Mouse (Mus musculus): ENCODE results near the gene Rab23. TPM values are rescaled to one million over a fixed set of nuclear protein-coding genes. Genes with fewer than 3 reads are reported as not detected.
A peak's percentile ranks its signal among the peaks of the same experiment; 100 is the strongest.

The Rab23 gene
- 10.1 and 11.6 TPM in 2 replicates for polyA plus RNA-seq (2014; fragmentation: Nextera tagmentation; extraction: Ambion mirVana)

- WGBS, result under 1% methylated on average over 54 of the region's 54 CpGs
- H3K4me2 ChIP-seq, result peak within 1 kb of the TSS; percentile 85
- peak; percentile 92 for ATAC-seq (replicated peaks; ENCODE audit: low FRiP score)
- H3K9ac ChIP-seq (ENCODE audit: low read depth, low read length), result peak within 1 kb of the TSS; percentile 79
- H3K36me3 ChIP-seq (ENCODE audit: control insufficient read depth, insufficient read depth, low read length), result peaks cover 8% of the 10 kb centered on the region; the same call in 1 of the 2 replicates
- no peaks in the 10 kb centered on the region for H3K9me3 ChIP-seq (ENCODE audit: control insufficient read depth, low read length)
- H3K27me3 ChIP-seq (replicated peaks; ENCODE audit: control insufficient read depth, insufficient read depth, low read length), result no peaks in the 10 kb centered on the region
- H3K4me3 ChIP-seq (ENCODE audit: low read depth, low read length), result peak within 1 kb of the TSS; percentile 84
- H3K27ac ChIP-seq (ENCODE audit: low read depth, low read length), result peak within 1 kb of the TSS; percentile 64
- peak; percentile 82 for DNase-seq (ENCODE audit: low spot score)
- peaks cover 4% of the 10 kb centered on the region; the same call in 1 of the 2 replicates for H3K4me1 ChIP-seq (replicated peaks; ENCODE audit: control insufficient read depth, insufficient read depth, low read length)
These were observed at the start of gene Rab23 for GRCm38 (mm10) chr1:33719733-33720225. TSS of gene Rab23 (plus strand) at chr1:33719887.

- WGBS, result under 1% methylated on average over 37 of the region's 37 CpGs
- Histone ChIP-seq H3K9me3 (ENCODE audit: control insufficient read depth, low read length) (no peaks in the 10 kb centered on the region), H3K4me2 (peak overlapping the region; percentile 86), H3K9ac (ENCODE audit: low read depth, low read length) (peak overlapping the region; percentile 75), H3K4me1 (replicated peaks; ENCODE audit: control insufficient read depth, insufficient read depth, low read length) (peaks cover 20% of the 10 kb centered on the region), H3K36me3 (ENCODE audit: control insufficient read depth, insufficient read depth, low read length) (peaks cover 9% of the 10 kb centered on the region), H3K4me3 (ENCODE audit: low read depth, low read length) (peak overlapping the region; percentile 73), H3K27me3 (replicated peaks; ENCODE audit: control insufficient read depth, insufficient read depth, low read length) (no peaks in the 10 kb centered on the region), H3K27ac (ENCODE audit: low read depth, low read length) (peak overlapping the region; percentile 79)
- ATAC-seq (replicated peaks; ENCODE audit: low FRiP score) (peak; percentile 74), DNase-seq (ENCODE audit: low spot score) (peak; percentile 77)
These were observed 49.5 kb upstream of the Rab23 start for GRCm38 (mm10) chr1:33670164-33670616.

- H3K4me2 ChIP-seq, result no peak overlapping the region
These were observed 48.2 kb upstream of the Rab23 start for GRCm38 (mm10) chr1:33671441-33671840.

GRCm38 (mm10) chr1:33672083-33672482 is 47.6 kb upstream of the Rab23 start:
- H3K4me3 ChIP-seq (ENCODE audit: low read depth, low read length), result no peak overlapping the region
- H3K36me3 ChIP-seq (ENCODE audit: control insufficient read depth, insufficient read depth, low read length), result no peaks in the 10 kb centered on the region; the same call in 1 of the 2 replicates
- no peaks in the 10 kb centered on the region for H3K27me3 ChIP-seq (replicated peaks; ENCODE audit: control insufficient read depth, insufficient read depth, low read length)
- H3K27ac ChIP-seq (ENCODE audit: low read depth, low read length), result no peak overlapping the region
- 52% methylated on average over 3 of the region's 3 CpGs for WGBS
- H3K9me3 ChIP-seq (ENCODE audit: control insufficient read depth, low read length), result no peaks in the 10 kb centered on the region
- no peak for DNase-seq (ENCODE audit: low spot score)
- no peak overlapping the region for H3K4me2 ChIP-seq
- peak; percentile 61 for ATAC-seq (replicated peaks; ENCODE audit: low FRiP score)
- H3K9ac ChIP-seq (ENCODE audit: low read depth, low read length), result no peak overlapping the region
- H3K4me1 ChIP-seq (replicated peaks; ENCODE audit: control insufficient read depth, insufficient read depth, low read length), result peaks cover 16% of the 10 kb centered on the region

More at GRCm38 (mm10) chr1:33671441-33671840, 48.2 kb upstream of the Rab23 start:
- Histone ChIP-seq H3K9ac (ENCODE audit: low read depth, low read length) (no peak overlapping the region), H3K9me3 (ENCODE audit: control insufficient read depth, low read length) (no peaks in the 10 kb centered on the region), H3K4me1 (replicated peaks; ENCODE audit: control insufficient read depth, insufficient read depth, low read length) (peaks cover 16% of the 10 kb centered on the region), H3K4me3 (ENCODE audit: low read depth, low read length) (no peak overlapping the region), H3K27ac (ENCODE audit: low read depth, low read length) (no peak overlapping the region), H3K36me3 (ENCODE audit: control insufficient read depth, insufficient read depth, low read length) (peaks cover 5% of the 10 kb centered on the region), H3K27me3 (replicated peaks; ENCODE audit: control insufficient read depth, insufficient read depth, low read length) (no peaks in the 10 kb centered on the region)
- no peak for DNase-seq (ENCODE audit: low spot score)
- whole genome bisulfite sequencing, result 80% methylated on average over 5 of the region's 5 CpGs
- ATAC-seq (replicated peaks; ENCODE audit: low FRiP score), result no peak

GRCm38 (mm10) chr1:33672514-33672913 is 47.2 kb upstream of the Rab23 start:
- Histone ChIP-seq H3K27ac (ENCODE audit: low read depth, low read length) (no peak overlapping the region), H3K9me3 (ENCODE audit: control insufficient read depth, low read length) (no peaks in the 10 kb centered on the region), H3K27me3 (replicated peaks; ENCODE audit: control insufficient read depth, insufficient read depth, low read length) (no peaks in the 10 kb centered on the region), H3K4me2 (no peak overlapping the region), H3K4me1 (replicated peaks; ENCODE audit: control insufficient read depth, insufficient read depth, low read length) (peaks cover 16% of the 10 kb centered on the region), H3K36me3 (ENCODE audit: control insufficient read depth, insufficient read depth, low read length) (no peaks in the 10 kb centered on the region; the same call in 1 of the 2 replicates), H3K4me3 (ENCODE audit: low read depth, low read length) (no peak overlapping the region), H3K9ac (ENCODE audit: low read depth, low read length) (no peak overlapping the region)
- 24% methylated on average over 3 of the region's 3 CpGs for WGBS
- DNase-seq (ENCODE audit: low spot score) (no peak), ATAC-seq (replicated peaks; ENCODE audit: low FRiP score) (no peak)

- Histone ChIP-seq H3K4me3 (ENCODE audit: low read depth, low read length) (no peak overlapping the region), H3K4me2 (no peak overlapping the region), H3K9ac (ENCODE audit: low read depth, low read length) (no peak overlapping the region), H3K27ac (ENCODE audit: low read depth, low read length) (no peak overlapping the region), H3K4me1 (replicated peaks; ENCODE audit: control insufficient read depth, insufficient read depth, low read length) (peaks cover 11% of the 10 kb centered on the region), H3K27me3 (replicated peaks; ENCODE audit: control insufficient read depth, insufficient read depth, low read length) (no peaks in the 10 kb centered on the region), H3K36me3 (ENCODE audit: control insufficient read depth, insufficient read depth, low read length) (no peaks in the 10 kb centered on the region), H3K9me3 (ENCODE audit: control insufficient read depth, low read length) (no peaks in the 10 kb centered on the region)
- ATAC-seq (replicated peaks; ENCODE audit: low FRiP score) (no peak), DNase-seq (ENCODE audit: low spot score) (no peak)
- 77% methylated on average over 17 of the region's 17 CpGs for WGBS
These were observed 46.3 kb upstream of the Rab23 start for GRCm38 (mm10) chr1:33673158-33673960.

GRCm38 (mm10) chr1:33680435-33680834 is 39.3 kb upstream of the Rab23 start:
- Histone ChIP-seq H3K9ac (ENCODE audit: low read depth, low read length) (no peak overlapping the region), H3K4me2 (no peak overlapping the region), H3K4me1 (replicated peaks; ENCODE audit: control insufficient read depth, insufficient read depth, low read length) (no peaks in the 10 kb centered on the region), H3K27me3 (replicated peaks; ENCODE audit: control insufficient read depth, insufficient read depth, low read length) (no peaks in the 10 kb centered on the region), H3K36me3 (ENCODE audit: control insufficient read depth, insufficient read depth, low read length) (no peaks in the 10 kb centered on the region), H3K9me3 (ENCODE audit: control insufficient read depth, low read length) (no peaks in the 10 kb centered on the region), H3K4me3 (ENCODE audit: low read depth, low read length) (no peak overlapping the region), H3K27ac (ENCODE audit: low read depth, low read length) (no peak overlapping the region)
- ATAC-seq (replicated peaks; ENCODE audit: low FRiP score) (no peak), DNase-seq (ENCODE audit: low spot score) (no peak)
- 61% methylated on average over 4 of the region's 4 CpGs for WGBS

GRCm38 (mm10) chr1:33680890-33681289 is 38.8 kb upstream of the Rab23 start:
- 86% methylated on average over 7 of the region's 7 CpGs for WGBS
- Histone ChIP-seq H3K27ac (ENCODE audit: low read depth, low read length) (no peak overlapping the region), H3K27me3 (replicated peaks; ENCODE audit: control insufficient read depth, insufficient read depth, low read length) (no peaks in the 10 kb centered on the region), H3K9me3 (ENCODE audit: control insufficient read depth, low read length) (no peaks in the 10 kb centered on the region), H3K4me3 (ENCODE audit: low read depth, low read length) (no peak overlapping the region), H3K4me1 (replicated peaks; ENCODE audit: control insufficient read depth, insufficient read depth, low read length) (no peaks in the 10 kb centered on the region), H3K4me2 (no peak overlapping the region), H3K36me3 (ENCODE audit: control insufficient read depth, insufficient read depth, low read length) (no peaks in the 10 kb centered on the region), H3K9ac (ENCODE audit: low read depth, low read length) (no peak overlapping the region)
- ATAC-seq (replicated peaks; ENCODE audit: low FRiP score) (no peak), DNase-seq (ENCODE audit: low spot score) (no peak)

Measured in liver, embryonic 11.5 days (tissue).